Mouse (Mus musculus): ENCODE measurements at regions not wholly inside any gene's neighbourhood (a gene's known extent, or its start where the extent isn't known, plus 50 kb on each side); places are given as distances from the start of the nearest gene placed in this dataset.

DNA sequence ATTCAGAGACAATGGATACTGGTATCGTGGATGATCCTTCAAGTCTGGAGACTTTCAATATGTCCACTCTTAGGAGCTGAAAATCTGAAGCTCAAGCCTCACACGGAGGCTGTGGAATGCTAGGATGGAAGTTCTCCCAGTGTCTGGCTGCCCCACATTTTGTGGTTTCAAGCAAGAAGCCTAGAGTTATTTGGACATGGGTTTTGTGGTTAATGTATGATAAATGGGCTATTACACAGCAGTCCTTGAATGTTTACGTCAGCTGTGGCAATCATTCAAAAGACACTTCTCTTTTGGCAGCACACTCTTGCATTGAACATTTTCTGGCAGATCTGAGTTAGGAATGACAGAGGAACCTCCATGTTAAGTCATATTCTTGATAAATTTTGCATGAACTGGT is 207.2 kb upstream of the Eya4 start:
- TF ChIP-seq CTCF (IDR thresholded peaks at IDR 0.05; ENCODE audit: control insufficient read depth, insufficient read depth, insufficient replicate concordance, low read depth, low read length) = no peak
- no peak for TF ChIP-seq POLR2A (IDR thresholded peaks at IDR 0.05; ENCODE audit: control insufficient read depth, low read depth, low read length)

Measured in testis, adult 2 months (tissue).